ENCODE assay signal across 12 mouse cellular contexts in the genomic region with DNA sequence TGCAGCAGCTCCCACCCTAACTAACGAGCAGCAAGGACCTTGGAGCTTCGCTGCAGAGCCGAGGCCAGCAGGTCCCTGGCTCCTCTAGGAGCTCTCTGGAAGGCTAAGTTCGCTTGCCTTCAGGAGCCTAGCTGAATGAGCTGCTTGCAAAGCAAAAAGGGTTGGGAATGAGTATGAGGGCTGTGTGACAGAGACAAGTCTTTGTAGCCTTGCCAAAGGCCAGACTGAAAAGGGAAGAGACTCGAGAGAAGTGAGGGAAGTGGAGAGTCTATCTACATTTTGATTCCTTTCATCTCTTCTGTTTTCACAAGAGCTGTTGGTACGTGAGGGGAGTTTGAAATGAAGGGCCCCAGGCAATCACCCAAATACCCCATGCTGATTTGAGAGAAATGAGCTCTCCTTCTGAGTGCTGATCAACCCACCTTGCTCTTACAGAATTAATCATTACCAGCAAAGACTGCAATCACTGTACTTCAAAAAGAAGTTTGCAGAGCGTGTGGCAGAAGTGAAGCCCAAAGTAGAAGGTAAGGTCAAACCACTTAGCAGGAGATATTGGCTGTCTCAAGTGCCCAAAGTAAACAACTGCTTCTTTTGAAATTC.
DNase-seq lines count a peak whose midpoint lies in the region; ATAC-seq lines count a peak whose summit lies in the region.
"Had no signal": no experiment of that assay in that cellular context is flagged by ENCODE, and none has a peak within 500 bp of the region (broad histone marks: within the 10 kb centered on the region; RNA-seq: fewer than 3 reads in every experiment).

No protein-coding gene starts in this region.

- H3K9me3 ChIP-seq in hindbrain, embryonic 13.5 days, result no peaks in the 10 kb centered on the region
- no peaks in the 10 kb centered on the region for H3K9me3 ChIP-seq in hindbrain, embryonic 12.5 days (replicated peaks)
- no peaks in the 10 kb centered on the region for H3K9me3 ChIP-seq in neural tube, embryonic 13.5 days
- H3K9me3 ChIP-seq in forebrain, embryonic 16.5 days (ENCODE audit: control insufficient read depth, low read length), result no peaks in the 10 kb centered on the region
- H3K9me3 ChIP-seq: embryonic facial prominence, embryonic 15.5 days; liver, embryonic 12.5 days had no signal

- peaks cover 84% of the 10 kb centered on the region for H3K36me3 ChIP-seq in hindbrain, embryonic 13.5 days
- H3K36me3 ChIP-seq in hindbrain, embryonic 12.5 days, result peaks cover 80% of the 10 kb centered on the region
- peaks cover 93% of the 10 kb centered on the region for H3K36me3 ChIP-seq in neural tube, embryonic 13.5 days
- H3K36me3 ChIP-seq in forebrain, embryonic 16.5 days (ENCODE audit: control insufficient read depth, insufficient read depth), result peaks cover 5% of the 10 kb centered on the region

- no peak for DNase-seq in neural tube, embryonic 10.5 days (ENCODE audit: extremely low spot score, low spot score)
- peak; percentile 19 for DNase-seq in yolk sac, embryonic 10.5 days (ENCODE audit: low spot score)
- DNase-seq in B cell, adult 2 months, result no peak
- DNase-seq: gastrocnemius, postnatal 36 days; layer of hippocampus, adult 9-11 months; spleen, adult 18-20 months had no signal

- 68% methylated on average over 7 of the region's 7 CpGs for WGBS in hindbrain, embryonic 13.5 days
- WGBS in hindbrain, embryonic 12.5 days, result 73% methylated on average over 7 of the region's 7 CpGs
- WGBS in neural tube, embryonic 13.5 days, result 64% methylated on average over 7 of the region's 7 CpGs
- 21% methylated on average over 7 of the region's 7 CpGs for WGBS in forebrain, embryonic 16.5 days

- no peaks in the 10 kb centered on the region for H3K27me3 ChIP-seq in hindbrain, embryonic 13.5 days
- no peaks in the 10 kb centered on the region for H3K27me3 ChIP-seq in hindbrain, embryonic 12.5 days
- H3K27me3 ChIP-seq in neural tube, embryonic 13.5 days, result no peaks in the 10 kb centered on the region
- H3K27me3 ChIP-seq in forebrain, embryonic 16.5 days (replicated peaks; ENCODE audit: control insufficient read depth, insufficient read depth, low read length), result no peaks in the 10 kb centered on the region
- H3K27me3 ChIP-seq: embryonic facial prominence, embryonic 15.5 days; liver, embryonic 12.5 days had no signal

- peak overlapping the region; percentile 55 for H3K27ac ChIP-seq in hindbrain, embryonic 13.5 days
- H3K27ac ChIP-seq in hindbrain, embryonic 12.5 days, result no peak overlapping the region
- H3K27ac ChIP-seq in neural tube, embryonic 13.5 days (replicated peaks), result 0 out of 2 replicates have a peak overlapping the region, but pooled peaks have one; percentile 2
- peak overlapping the region; percentile 12 for H3K27ac ChIP-seq in forebrain, embryonic 16.5 days (ENCODE audit: low read length)
- H3K27ac ChIP-seq: embryonic facial prominence, embryonic 15.5 days; liver, embryonic 12.5 days had no signal

- H3K4me3 ChIP-seq in hindbrain, embryonic 13.5 days, result no peak overlapping the region
- no peak overlapping the region for H3K4me3 ChIP-seq in hindbrain, embryonic 12.5 days
- no peak overlapping the region for H3K4me3 ChIP-seq in neural tube, embryonic 13.5 days
- no peak overlapping the region for H3K4me3 ChIP-seq in forebrain, embryonic 16.5 days (replicated peaks; ENCODE audit: low read length)
- H3K4me3 ChIP-seq: embryonic facial prominence, embryonic 15.5 days; liver, embryonic 12.5 days had no signal

- no peak for ATAC-seq in hindbrain, embryonic 13.5 days (ENCODE audit: low FRiP score)
- no peak for ATAC-seq in hindbrain, embryonic 12.5 days (ENCODE audit: low FRiP score)
- no peak for ATAC-seq in neural tube, embryonic 13.5 days (ENCODE audit: low read depth)
- ATAC-seq in forebrain, embryonic 16.5 days, result peak; percentile 34; the same call in 1 of the 2 replicates
- ATAC-seq: liver, embryonic 12.5 days had no signal

- H3K4me2 ChIP-seq in hindbrain, embryonic 13.5 days, result no peak overlapping the region
- no peak overlapping the region for H3K4me2 ChIP-seq in hindbrain, embryonic 12.5 days (replicated peaks)
- no peak overlapping the region for H3K4me2 ChIP-seq in neural tube, embryonic 13.5 days
- no peak overlapping the region for H3K4me2 ChIP-seq in forebrain, embryonic 16.5 days (ENCODE audit: low read length)
- H3K4me2 ChIP-seq: embryonic facial prominence, embryonic 15.5 days; liver, embryonic 12.5 days had no signal

- peaks cover 16% of the 10 kb centered on the region for H3K4me1 ChIP-seq in hindbrain, embryonic 13.5 days (replicated peaks)
- 0 out of 2 replicates have a peak, but pooled peaks cover 9% of the 10 kb centered on the region for H3K4me1 ChIP-seq in hindbrain, embryonic 12.5 days
- peaks cover 4% of the 10 kb centered on the region; the same call in 1 of the 2 replicates for H3K4me1 ChIP-seq in neural tube, embryonic 13.5 days (replicated peaks)
- peaks cover 66% of the 10 kb centered on the region for H3K4me1 ChIP-seq in forebrain, embryonic 16.5 days (replicated peaks; ENCODE audit: control insufficient read depth, insufficient read depth, low read length)

- H3K9ac ChIP-seq in hindbrain, embryonic 13.5 days, result no peak overlapping the region
- no peak overlapping the region for H3K9ac ChIP-seq in hindbrain, embryonic 12.5 days
- no peak overlapping the region for H3K9ac ChIP-seq in neural tube, embryonic 13.5 days
- H3K9ac ChIP-seq in forebrain, embryonic 16.5 days (replicated peaks; ENCODE audit: low read depth, low read length), result no peak overlapping the region
- H3K9ac ChIP-seq: embryonic facial prominence, embryonic 15.5 days; liver, embryonic 12.5 days had no signal
